Mouse (Mus musculus) gastrocnemius, postnatal 14 days (tissue): Measurements from ENCODE around the gene Tff2. TPM values are rescaled to one million over a fixed set of nuclear protein-coding genes. Genes with fewer than 3 reads are reported as not detected.

ENCODE experiments used
- DNase-seq: peaks from one replicate; pipeline ENCODE4 v3.0.0; 2021; ENCODE audit warnings: mixed read lengths
- intact Hi-C: fragments of 180-260 bp; cut with DNase I; formaldehyde crosslinking; loops from one replicate; pipeline ENCODE4 v1.15.1; 2025; ENCODE audit warnings: low total_unique reads
- total RNA-seq, 2 experiments: library from RNA; stranded (reverse); gene quantifications; 2 replicates each; pipeline ENCODE4 v1.2.3; 2021

Tff2 gene
- total RNA-seq, 2 experiments from 2014 or later: not detected

DNA sequence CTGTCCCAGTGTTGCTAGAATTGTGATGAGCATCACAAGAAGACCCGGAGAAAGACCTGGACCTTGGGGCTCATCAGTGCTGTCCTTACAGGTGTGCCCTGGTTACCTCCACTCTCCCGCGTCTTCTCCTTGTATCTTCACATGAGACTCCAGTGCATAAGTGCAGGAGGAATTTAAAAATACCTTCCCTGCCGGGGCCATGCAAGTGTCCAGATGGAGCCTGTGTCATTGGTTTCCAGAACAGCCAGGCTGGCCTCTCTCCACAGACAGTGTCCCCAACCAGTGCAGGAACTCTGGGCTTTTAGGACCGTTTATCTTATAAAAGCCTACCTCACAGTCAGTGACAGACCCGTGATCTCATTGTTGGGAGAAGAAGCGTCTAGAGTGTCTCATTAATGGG is 48.5 kb downstream of the Tff2 start:
- intact Hi-C loops: no loop called here
- DNase-seq: no peak

- intact Hi-C loops: no loop called here
- no peak for DNase-seq
These were observed 49.3 kb downstream of the Tff2 start for GRCm38 (mm10) chr17:31094781-31095180.

Other genes starting within 250 kb of the Tff2 start
- not detected for gene Glp1r, start 242.5 kb downstream of the Tff2 start, total RNA-seq
- gene Umodl1, start 189.6 kb downstream of the Tff2 start, total RNA-seq: under 1 TPM in 1 of 2 experiments, not detected in 1; 0.16 TPM
- gene Abcg1, start 86.6 kb downstream of the Tff2 start, total RNA-seq: 1 to 10 TPM; 4.9 to 6.6 TPM
- gene Tff3, start 14.6 kb downstream of the Tff2 start, total RNA-seq: not detected
- gene Tff1, start 21.0 kb upstream of the Tff2 start, total RNA-seq: not detected
- gene Tmprss3, start 54.7 kb upstream of the Tff2 start, total RNA-seq: not detected
- gene Ubash3a, start 63.6 kb upstream of the Tff2 start, total RNA-seq: not detected
- gene Rsph1, start 133.1 kb upstream of the Tff2 start, total RNA-seq: 10 to 100 TPM; 10.0 to 12.5 TPM
- gene Slc37a1, start 142.5 kb upstream of the Tff2 start, total RNA-seq: 1 to 10 TPM; 2.5 to 2.7 TPM
- 1 to 10 TPM; 4.5 to 6.5 TPM for gene Pde9a, start 241.9 kb upstream of the Tff2 start, total RNA-seq